Comparison of ENCODE assay signal across 21 mouse cellular contexts in the genomic region with DNA sequence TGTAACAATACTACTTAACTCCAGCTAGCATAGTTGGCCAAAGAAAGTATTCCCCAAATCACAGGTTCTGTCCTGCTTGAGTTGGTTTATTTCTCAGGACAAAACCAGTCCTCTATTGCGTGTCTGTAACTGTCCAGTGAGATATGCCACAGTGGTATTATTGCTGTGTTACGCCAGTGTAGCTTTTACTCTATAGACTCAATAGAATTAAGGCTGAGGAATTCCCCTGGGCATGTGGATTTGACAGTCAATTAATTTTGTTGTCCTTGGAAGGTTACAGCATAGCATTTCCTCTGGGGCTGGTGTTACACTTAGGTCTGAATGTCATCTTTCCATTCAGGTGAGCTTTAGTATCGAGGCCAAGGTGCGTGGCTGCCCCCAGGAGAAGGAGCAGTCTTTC. TPM values are rescaled to one million over a fixed set of nuclear protein-coding genes. Genes with fewer than 3 reads are reported as not detected.
"Had no signal": no experiment of that assay in that cellular context is flagged by ENCODE, and none has a peak within 500 bp of the region (broad histone marks: within the 10 kb centered on the region; RNA-seq: fewer than 3 reads in every experiment).

No protein-coding gene starts in this region.

- H3K27me3 ChIP-seq: liver, embryonic 15.5 days; lung, embryonic 15.5 days; midbrain, embryonic 13.5 days; neural tube, embryonic 12.5 days had no signal

- H3K27ac ChIP-seq: liver, embryonic 15.5 days; lung, embryonic 15.5 days; macrophage; midbrain, embryonic 13.5 days; neural tube, embryonic 12.5 days had no signal

- H3K4me3 ChIP-seq: liver, embryonic 15.5 days; lung, embryonic 15.5 days; midbrain, embryonic 13.5 days; neural tube, embryonic 12.5 days had no signal

- H3K9me3 ChIP-seq: liver, embryonic 15.5 days; lung, embryonic 15.5 days; midbrain, embryonic 13.5 days; neural tube, embryonic 12.5 days had no signal

- H3K4me1 ChIP-seq: liver, embryonic 15.5 days; midbrain, embryonic 13.5 days; neural tube, embryonic 12.5 days had no signal

- H3K9ac ChIP-seq: liver, embryonic 15.5 days; liver, postnatal 0 days; lung, embryonic 15.5 days; midbrain, embryonic 13.5 days; neural tube, embryonic 12.5 days had no signal

- H3K4me2 ChIP-seq: liver, embryonic 15.5 days; lung, embryonic 15.5 days; midbrain, embryonic 11.5 days; midbrain, embryonic 13.5 days; neural tube, embryonic 12.5 days had no signal

- ATAC-seq: liver, postnatal 0 days; lung, postnatal 0 days; midbrain, embryonic 13.5 days; midbrain, embryonic 16.5 days had no signal

- H3K36me3 ChIP-seq: liver, embryonic 15.5 days; lung, embryonic 15.5 days; midbrain, embryonic 13.5 days; neural tube, embryonic 12.5 days had no signal

- DNase-seq: liver, postnatal 0 days; lung, adult 2 months; lung, postnatal 14 days; lung, postnatal 36 days; right cerebral cortex, postnatal 25 days; right cerebral cortex, postnatal 4 days; spleen, adult 18-20 months; thymus, adult 18-20 months; thymus, postnatal 14 days; thymus, postnatal 36 days had no signal

RNA-seq across cellular contexts. Expression of gene Gm11639, which starts 42.3 kb away (rescaled TPM):
- total RNA-seq: megakaryocyte progenitor cell, adult 5-6 weeks; monocyte, adult 5-6 weeks had no signal
- polyA plus RNA-seq: lung, adult 2 months; lung, embryonic 15.5 days; macrophage; midbrain, embryonic 11.5 days; midbrain, embryonic 13.5 days; midbrain, embryonic 16.5 days; small intestine, adult 2 months had no signal
